Mouse (Mus musculus): Measurements from ENCODE around the gene Stab2. TPM values are rescaled to one million over a fixed set of nuclear protein-coding genes. Genes with fewer than 3 reads are reported as not detected.

Stab2 gene
- polyA plus RNA-seq, 1 experiment from 2014 or later, result 0.17 TPM

- H3K36me3 ChIP-seq (ENCODE audit: control insufficient read depth, insufficient read depth, low read length), result no peaks in the 10 kb centered on the region
- H3K4me2 ChIP-seq (replicated peaks; ENCODE audit: low read depth), result no peak overlapping the region
- TF ChIP-seq CTCF (IDR thresholded peaks at IDR 0.05; ENCODE audit: low read depth), result no peak
- no peak for TF ChIP-seq EP300 (optimal IDR thresholded peaks at IDR 0.05)
- H3K4me3 ChIP-seq (ENCODE audit: low read depth, low read length), result no peak overlapping the region
- DNase-seq (ENCODE audit: low spot score) (no peak), ATAC-seq (ENCODE audit: low FRiP score, low TSS enrichment) (peak; percentile 53; the same call in 1 of the 2 replicates)
- no peak overlapping the region for H3K27ac ChIP-seq (replicated peaks)
- 0 out of 2 replicates have a peak, but pooled peaks cover 4% of the 10 kb centered on the region for H3K4me1 ChIP-seq (replicated peaks; ENCODE audit: control insufficient read depth, insufficient read depth)
- no peaks in the 10 kb centered on the region for H3K27me3 ChIP-seq (ENCODE audit: control insufficient read depth, insufficient read depth, low read length)
- no peak overlapping the region for H3K9ac ChIP-seq (ENCODE audit: low read length)
- no peaks in the 10 kb centered on the region for H3K9me3 ChIP-seq (ENCODE audit: control insufficient read depth, low read length)
- 53% methylated on average over 2 of the region's 2 CpGs for WGBS
Measured at GRCm38 (mm10) chr10:86793509-86793951, 214.3 kb downstream of the Stab2 start.

GRCm38 (mm10) chr10:86791507-86792184 lies 216.2 kb downstream of the Stab2 start:
- no peaks in the 10 kb centered on the region for H3K27me3 ChIP-seq (ENCODE audit: control insufficient read depth, insufficient read depth, low read length)

More at GRCm38 (mm10) chr10:86791507-86792184, 216.2 kb downstream of the Stab2 start:
- Histone ChIP-seq H3K4me3 (ENCODE audit: low read depth, low read length) (no peak overlapping the region), H3K27ac (replicated peaks) (0 out of 2 replicates have a peak overlapping the region, but pooled peaks have one; percentile 24), H3K4me2 (replicated peaks; ENCODE audit: low read depth) (peak overlapping the region; percentile 8; the same call in 1 of the 2 replicates), H3K9me3 (ENCODE audit: control insufficient read depth, low read length) (no peaks in the 10 kb centered on the region), H3K36me3 (ENCODE audit: control insufficient read depth, insufficient read depth, low read length) (no peaks in the 10 kb centered on the region), H3K4me1 (replicated peaks; ENCODE audit: control insufficient read depth, insufficient read depth) (0 out of 2 replicates have a peak, but pooled peaks cover 4% of the 10 kb centered on the region), H3K9ac (ENCODE audit: low read length) (no peak overlapping the region)
- 37% methylated on average over 7 of the region's 7 CpGs for WGBS
- peak; percentile 45; the same call in 1 of the 2 replicates for ATAC-seq (ENCODE audit: low FRiP score, low TSS enrichment)
- TF ChIP-seq CTCF (IDR thresholded peaks at IDR 0.05; ENCODE audit: low read depth) (no peak), EP300 (optimal IDR thresholded peaks at IDR 0.05) (no peak)
- DNase-seq (ENCODE audit: low spot score), result no peak

Other genes with a start within 250 kb of the Stab2 start
- gene Gm49358, start 244.1 kb downstream of the Stab2 start, polyA plus RNA-seq (2015; fragmentation: Nextera tagmentation; extraction: Ambion mirVana), result not detected in 2 replicates
- 1.2 TPM in 2 replicates for gene Nt5dc3, start 229.0 kb downstream of the Stab2 start, polyA plus RNA-seq (2015; fragmentation: Nextera tagmentation; extraction: Ambion mirVana)
- not detected in 2 replicates for gene 1700113H08Rik, start 50.0 kb upstream of the Stab2 start, polyA plus RNA-seq (2015; fragmentation: Nextera tagmentation; extraction: Ambion mirVana)